23 mouse cellular contexts compared by ENCODE assay signal in the genomic region with DNA sequence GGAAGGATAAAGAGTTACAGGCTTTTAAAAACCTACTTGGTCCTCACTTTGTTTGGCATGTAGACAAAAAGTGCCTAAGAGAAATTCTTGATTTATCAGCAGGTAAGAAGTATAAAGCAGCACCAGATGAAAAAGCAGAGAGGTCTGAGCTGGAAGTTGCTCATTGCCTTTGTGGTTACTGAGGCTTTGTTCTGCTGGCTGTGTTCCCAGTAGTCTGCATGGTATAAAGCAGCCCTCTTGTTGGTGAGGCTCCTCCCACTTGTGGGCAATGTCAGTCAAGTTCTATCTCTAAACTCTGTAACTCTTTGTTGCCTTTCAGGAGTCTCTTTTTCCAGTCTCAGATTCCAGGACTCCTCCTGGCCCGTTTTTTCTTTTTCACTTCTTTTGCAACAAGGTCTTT.
DNase-seq lines count a peak whose midpoint lies in the region; ATAC-seq and TF ChIP-seq lines count a peak whose summit lies in the region.
"Had no signal": no experiment of that assay in that cellular context is flagged by ENCODE, and none has a peak within 500 bp of the region (broad histone marks: within the 10 kb centered on the region; RNA-seq: fewer than 3 reads in every experiment).

No protein-coding gene starts in this region.

- H3K9ac ChIP-seq in hindbrain, postnatal 0 days (replicated peaks; ENCODE audit: low read length) = no peak overlapping the region
- no peak overlapping the region for H3K9ac ChIP-seq in hindbrain, embryonic 14.5 days
- no peak overlapping the region for H3K9ac ChIP-seq in limb, embryonic 15.5 days
- H3K9ac ChIP-seq in midbrain, embryonic 15.5 days = no peak overlapping the region
- H3K9ac ChIP-seq: heart, embryonic 12.5 days; hindbrain, embryonic 15.5 days; liver, embryonic 12.5 days had no signal

- POLR2A ChIA-PET in Patski (lab: Charles Lee) = no interaction called here

- peaks cover 4% of the 10 kb centered on the region; the same call in 1 of the 2 replicates for H3K4me1 ChIP-seq in hindbrain, postnatal 0 days (ENCODE audit: insufficient read depth, low read length)
- H3K4me1 ChIP-seq in hindbrain, embryonic 14.5 days (replicated peaks; ENCODE audit: control insufficient read depth, insufficient read depth, low read length) = peaks cover 10% of the 10 kb centered on the region; the same call in 1 of the 2 replicates
- H3K4me1 ChIP-seq in limb, embryonic 15.5 days = peaks cover 5% of the 10 kb centered on the region; the same call in 1 of the 2 replicates
- H3K4me1 ChIP-seq in midbrain, embryonic 15.5 days = peaks cover 17% of the 10 kb centered on the region; the same call in 1 of the 2 replicates
- H3K4me1 ChIP-seq: heart, embryonic 12.5 days; liver, embryonic 12.5 days; megakaryocyte, embryonic 14.5 days had no signal

- 71% methylated on average over 1 of the region's 1 CpGs for WGBS in hindbrain, postnatal 0 days
- WGBS in hindbrain, embryonic 14.5 days = 78% methylated on average over 1 of the region's 1 CpGs
- 81% methylated on average over 1 of the region's 1 CpGs for WGBS in limb, embryonic 15.5 days
- 90% methylated on average over 1 of the region's 1 CpGs for WGBS in midbrain, embryonic 15.5 days

- H3K36me3 ChIP-seq in hindbrain, postnatal 0 days (ENCODE audit: insufficient read depth, low read length) = no peaks in the 10 kb centered on the region
- H3K36me3 ChIP-seq in hindbrain, embryonic 14.5 days (replicated peaks; ENCODE audit: control insufficient read depth, insufficient read depth) = no peaks in the 10 kb centered on the region
- no peaks in the 10 kb centered on the region for H3K36me3 ChIP-seq in limb, embryonic 15.5 days
- H3K36me3 ChIP-seq in midbrain, embryonic 15.5 days (replicated peaks) = no peaks in the 10 kb centered on the region
- H3K36me3 ChIP-seq: heart, embryonic 12.5 days; hindbrain, embryonic 15.5 days; liver, embryonic 12.5 days had no signal

- H3K4me3 ChIP-seq in hindbrain, postnatal 0 days (ENCODE audit: low read length) = no peak overlapping the region
- no peak overlapping the region for H3K4me3 ChIP-seq in hindbrain, embryonic 14.5 days (replicated peaks; ENCODE audit: low read length)
- H3K4me3 ChIP-seq in limb, embryonic 15.5 days = no peak overlapping the region
- no peak overlapping the region for H3K4me3 ChIP-seq in midbrain, embryonic 15.5 days
- H3K4me3 ChIP-seq: heart, embryonic 12.5 days; hindbrain, embryonic 15.5 days; liver, embryonic 12.5 days; megakaryocyte, embryonic 14.5 days had no signal

- no peaks in the 10 kb centered on the region for H3K27me3 ChIP-seq in hindbrain, postnatal 0 days (ENCODE audit: insufficient read depth, low read length)
- H3K27me3 ChIP-seq in hindbrain, embryonic 14.5 days (ENCODE audit: control insufficient read depth, insufficient read depth, low read length) = no peaks in the 10 kb centered on the region
- H3K27me3 ChIP-seq in Patski = no peaks in the 10 kb centered on the region
- no peaks in the 10 kb centered on the region for H3K27me3 ChIP-seq in limb, embryonic 15.5 days
- H3K27me3 ChIP-seq in midbrain, embryonic 15.5 days (replicated peaks) = no peaks in the 10 kb centered on the region
- H3K27me3 ChIP-seq: CH12.LX; heart, embryonic 12.5 days; hindbrain, embryonic 15.5 days; liver, embryonic 12.5 days; megakaryocyte, embryonic 14.5 days had no signal

- no peaks in the 10 kb centered on the region for H3K9me3 ChIP-seq in hindbrain, postnatal 0 days (ENCODE audit: low read length)
- 0 out of 2 replicates have a peak, but pooled peaks cover 7% of the 10 kb centered on the region for H3K9me3 ChIP-seq in hindbrain, embryonic 14.5 days (ENCODE audit: control insufficient read depth, low read length)
- H3K9me3 ChIP-seq in limb, embryonic 15.5 days = no peaks in the 10 kb centered on the region
- no peaks in the 10 kb centered on the region for H3K9me3 ChIP-seq in midbrain, embryonic 15.5 days
- H3K9me3 ChIP-seq: hindbrain, embryonic 15.5 days; liver, embryonic 12.5 days had no signal

- DNase-seq in cerebellum, postnatal 10 days = peak; percentile 10 to 13
- DNase-seq in cerebellum, adult 8-10 months = no peak
- peak; percentile 32 for DNase-seq in hindbrain, postnatal 0 days (ENCODE audit: low spot score)
- no peak for DNase-seq in hindbrain, embryonic 14.5 days (ENCODE audit: low spot score)
- DNase-seq in Patski (ENCODE audit: low read depth, low spot score) = peak; percentile 12
- DNase-seq in urinary bladder, adult 18-20 months (ENCODE audit: low spot score in 2 of 2) = no peak
- DNase-seq: adrenal gland, adult 2 months; cerebellum, adult 11 months; cerebellum, postnatal 25 days; embryo, embryonic 11 days; heart, postnatal 14 days; kidney, postnatal 10 days; lung, adult 2 months; midbrain, embryonic 14.5 days; right cerebral cortex, postnatal 25 days had no signal

- H3K4me2 ChIP-seq in hindbrain, postnatal 0 days (ENCODE audit: low read depth, low read length) = no peak overlapping the region
- no peak overlapping the region for H3K4me2 ChIP-seq in hindbrain, embryonic 14.5 days (replicated peaks)
- no peak overlapping the region for H3K4me2 ChIP-seq in limb, embryonic 15.5 days
- no peak overlapping the region for H3K4me2 ChIP-seq in midbrain, embryonic 15.5 days
- H3K4me2 ChIP-seq: heart, embryonic 12.5 days; hindbrain, embryonic 15.5 days; liver, embryonic 12.5 days had no signal

- H3K27ac ChIP-seq in hindbrain, postnatal 0 days = no peak overlapping the region
- H3K27ac ChIP-seq in hindbrain, embryonic 14.5 days = no peak overlapping the region
- no peak overlapping the region for H3K27ac ChIP-seq in limb, embryonic 15.5 days
- H3K27ac ChIP-seq in midbrain, embryonic 15.5 days = no peak overlapping the region
- H3K27ac ChIP-seq: hindbrain, embryonic 15.5 days; liver, embryonic 12.5 days had no signal

- CTCF ChIA-PET in Patski (lab: Charles Lee) = no interaction called here

- no peak for TF ChIP-seq CTCF in hindbrain, postnatal 0 days (IDR thresholded peaks at IDR 0.05; ENCODE audit: low read depth)
- no peak for TF ChIP-seq CTCF in Patski (IDR thresholded peaks at IDR 0.05)

- ATAC-seq in hindbrain, postnatal 0 days = no peak
- ATAC-seq in hindbrain, embryonic 14.5 days (ENCODE audit: low FRiP score) = no peak
- no peak for ATAC-seq in Patski
- 0 out of 2 replicates have a peak, but pooled peaks have one; percentile 55 for ATAC-seq in limb, embryonic 15.5 days (ENCODE audit: insufficient number of reproducible peaks, low FRiP score, low TSS enrichment, low read depth)
- ATAC-seq in midbrain, embryonic 15.5 days (replicated peaks) = no peak
- ATAC-seq: intestine, postnatal 0 days; liver, embryonic 12.5 days had no signal

- in situ Hi-C loops in Patski (cut with MboI; ENCODE audit: low pct_unique_long_range_greater_than_20kb) = no loop called here

Comparison
In these comparisons a context has a peak if more than half of its experiments do, and no peak if none do; other contexts are left out.
1. DNase-seq: peak in cerebellum, postnatal 10 days (2 of 2), hindbrain, postnatal 0 days (single experiment) and Patski (single experiment); none in cerebellum, adult 8-10 months (single experiment), hindbrain, embryonic 14.5 days (single experiment) and urinary bladder, adult 18-20 months (0 of 2).